Mouse (Mus musculus) cerebellum, adult 2 months (tissue): ENCODE data around the gene Parp3.

ENCODE experiments used
- CTCF ChIP-seq: fragments of 200-500 bp; IDR thresholded peaks from 2 replicates; pipeline ENCODE4 v1.5.1; 2011; ENCODE audit warnings: low read depth, mild to moderate bottlenecking, control low read depth, low read length, moderate library complexity, borderline replicate concordance; ENCODE audit not compliant: insufficient read depth
- POLR2A ChIP-seq: fragments of 200-500 bp; IDR thresholded peaks from 2 replicates; pipeline ENCODE4 v1.6.1; 2011; ENCODE audit warnings: low read length, control low read depth, borderline replicate concordance; ENCODE audit not compliant: insufficient read depth

- TF ChIP-seq POLR2A (no peak), CTCF (no peak)
Measured at GRCm38 (mm10) chr9:106477649-106478048, 900 bp upstream of the Parp3 start.
